Mouse (Mus musculus) left cerebral cortex, postnatal 25 days (tissue): Measurements from ENCODE around the gene Acvr1. TPM values are rescaled to one million over a fixed set of nuclear protein-coding genes. Genes with fewer than 3 reads are reported as not detected.

ENCODE experiments used
- DNase-seq, 2 experiments: peaks; one replicate each; pipeline ENCODE4 v3.0.0; 2022; ENCODE audit warnings: low spot score in 2 of 2, mixed read lengths in 1 of 2
- intact Hi-C: fragments of 180-260 bp; cut with DNase I; formaldehyde crosslinking; loops from one replicate; pipeline ENCODE4 v1.15.1; 2025
- total RNA-seq, 2 experiments: library from RNA; stranded (reverse); gene quantifications; 2 replicates each; pipeline ENCODE4 v1.2.3; 2021

Gene Acvr1
- total RNA-seq, 2 experiments from 2014 or later = 32.4 to 34.1 TPM

DNA sequence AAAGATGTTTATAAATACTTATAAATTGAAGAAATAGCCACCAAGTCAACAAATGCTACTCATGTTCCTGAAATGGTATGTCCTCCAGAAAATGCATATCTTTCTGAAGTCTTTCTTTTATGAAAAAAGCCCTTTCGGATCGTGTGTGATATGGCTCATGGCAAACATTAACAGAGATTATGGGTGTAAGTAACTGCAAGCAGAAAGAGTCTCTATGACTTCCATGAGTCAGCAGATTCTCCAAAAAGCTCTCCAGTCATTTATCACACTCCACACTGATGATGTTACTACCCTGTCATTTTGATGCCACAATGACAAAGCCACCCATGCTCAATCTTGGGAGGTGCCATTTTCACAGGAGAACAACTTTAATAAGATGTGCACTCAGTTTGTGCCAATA is 132.5 kb downstream of the Acvr1 start:
- DNase-seq = peak in 1 of 2 experiments; percentile 27
- intact Hi-C loops = loop anchor here (5.0 to 10.0 kb wide), 3 partner anchors 77 to 192 kb away; partner anchors contain the start of gene Acvr1c

DNA sequence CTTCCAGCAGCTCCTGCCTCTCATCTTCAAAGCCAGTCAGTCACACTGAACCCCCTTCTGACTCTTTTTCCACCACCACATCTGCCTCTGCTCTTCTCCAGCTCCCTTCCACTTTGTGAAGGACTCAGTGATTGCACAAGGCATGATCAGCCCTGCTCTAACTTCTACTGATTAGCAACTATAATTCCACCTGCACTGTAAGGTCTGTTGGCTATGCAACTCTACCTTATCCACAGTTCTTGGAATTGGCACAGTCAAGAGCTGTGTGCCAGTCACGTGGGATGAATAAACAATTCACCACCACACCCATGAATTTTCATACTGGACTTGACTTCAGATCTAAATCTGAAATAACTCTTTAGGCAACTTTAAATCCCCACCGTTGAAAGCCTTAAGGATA is 133.6 kb downstream of the Acvr1 start:
- no peak for DNase-seq

DNA sequence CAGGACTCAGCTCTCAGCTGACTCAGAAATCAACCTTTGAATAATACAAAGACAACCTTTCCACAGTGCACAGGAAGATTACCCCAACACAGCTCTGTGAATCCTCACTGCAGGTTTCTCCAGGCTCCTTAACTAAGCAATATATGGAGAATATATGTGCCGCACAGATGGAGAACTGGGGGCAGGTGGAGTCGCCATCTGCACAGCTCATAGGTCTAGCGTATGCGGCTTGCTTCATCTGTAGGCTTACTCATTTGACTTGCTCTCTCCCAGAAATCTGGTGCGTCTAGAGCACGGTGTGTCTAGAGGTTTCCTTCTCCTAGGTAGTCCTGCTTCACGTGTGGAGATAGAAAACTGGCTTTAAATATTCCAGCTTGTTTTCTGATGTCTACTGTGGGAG is 134.7 kb downstream of the Acvr1 start:
- intact Hi-C loops = loop anchor here (5.0 to 10.0 kb wide), 3 partner anchors 75 to 190 kb away; partner anchors contain the start of gene Acvr1c

More for the DNA sequence above, 133.6 kb downstream of the Acvr1 start:
- intact Hi-C loops = loop anchor here (5.0 to 10.0 kb wide), 3 partner anchors 76 to 191 kb away; partner anchors contain the start of gene Acvr1c

DNA sequence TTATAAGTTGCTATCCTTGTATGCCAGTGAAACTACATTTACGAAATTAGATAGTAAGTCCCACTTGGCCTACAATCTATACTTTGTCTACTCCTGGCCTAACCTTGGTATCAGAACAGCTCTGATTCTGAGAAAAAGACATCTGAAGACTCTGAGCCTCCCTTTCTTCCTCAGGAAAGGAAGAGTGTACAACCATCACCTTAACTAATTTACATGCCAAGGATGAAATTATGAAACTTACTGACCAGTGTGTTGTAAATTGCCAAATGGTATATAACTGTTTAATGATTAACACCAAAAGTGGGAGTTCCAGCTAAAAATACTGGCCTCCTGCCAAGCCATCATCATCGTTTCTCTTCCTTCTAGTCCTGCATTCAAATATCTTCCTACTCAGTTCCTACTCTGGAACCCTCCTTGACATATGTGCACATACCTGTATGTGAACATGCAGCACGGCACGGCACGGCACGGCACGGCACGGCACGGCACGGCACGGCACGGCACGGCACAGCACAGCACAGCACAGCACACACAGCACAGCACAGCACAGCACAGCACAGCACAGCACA is 141.4 kb downstream of the Acvr1 start:
- intact Hi-C loops = no loop called here
- DNase-seq = no peak

More for the DNA sequence above, 134.7 kb downstream of the Acvr1 start:
- peak; percentile 63 to 96 for DNase-seq

DNA sequence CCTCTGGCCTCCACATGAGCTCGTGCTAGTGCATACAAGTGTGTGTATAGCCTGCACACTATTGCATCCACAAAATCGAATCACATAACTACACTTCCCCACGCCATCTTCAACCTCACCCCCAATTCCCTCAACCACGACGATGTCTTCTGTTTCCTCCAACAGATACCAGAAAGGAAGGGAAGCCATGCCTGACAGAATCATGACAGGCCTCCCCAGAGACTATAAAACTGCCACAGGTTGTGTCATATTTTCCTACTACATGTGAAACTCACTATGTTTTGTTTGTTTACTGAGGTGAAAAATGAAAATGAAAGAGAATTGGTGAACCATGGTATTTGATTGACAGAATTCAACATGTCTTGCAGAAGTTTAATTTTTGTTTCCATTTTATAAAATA is 143.6 kb downstream of the Acvr1 start:
- no peak for DNase-seq
- intact Hi-C loops = no loop called here

DNA sequence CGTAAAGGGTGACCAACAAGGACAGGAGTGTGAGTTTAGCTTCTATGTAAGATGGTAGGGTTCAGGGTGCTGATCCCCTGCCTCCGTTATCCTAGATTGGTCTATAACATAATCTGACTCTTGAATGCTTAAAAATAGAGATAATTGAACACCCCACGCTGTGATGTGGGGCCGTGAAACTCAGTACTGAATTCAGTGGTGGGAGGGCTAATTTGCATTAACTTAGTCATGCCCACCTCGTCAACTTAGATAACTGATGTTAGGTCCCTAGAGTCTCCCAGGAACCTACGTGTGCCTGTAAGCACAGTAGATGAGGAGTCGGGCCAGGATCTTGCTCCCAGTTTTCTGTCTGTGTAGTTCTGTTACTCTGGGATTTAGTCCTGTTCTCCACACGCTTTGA is 147.4 kb downstream of the Acvr1 start:
- DNase-seq = peak in 1 of 2 experiments; percentile 15
- intact Hi-C loops = loop anchor here (5.0 kb wide), 1 partner anchor 62 kb away; the partner anchor contains the start of gene Acvr1c

DNA sequence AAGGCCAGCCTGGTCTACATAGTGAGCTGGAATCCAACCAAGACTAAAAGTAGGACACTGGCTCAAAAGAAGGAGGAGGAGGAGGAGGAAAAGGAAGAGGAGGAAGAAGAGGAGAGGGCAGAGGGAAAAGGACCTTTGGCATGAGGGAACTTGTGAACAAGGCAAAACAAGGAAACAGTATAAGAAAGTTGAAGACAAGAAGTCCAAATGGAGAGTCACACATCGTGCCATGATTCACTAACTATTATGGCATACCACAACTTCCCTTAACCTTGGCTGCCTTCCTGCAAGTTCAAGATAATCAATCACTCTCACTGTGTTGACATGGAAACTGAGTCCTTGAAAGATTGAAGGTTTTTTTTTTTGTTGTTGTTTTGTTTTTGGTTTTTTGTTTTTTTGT is 148.8 kb downstream of the Acvr1 start:
- intact Hi-C loops = loop anchor here (5.0 kb wide), 1 partner anchor 61 kb away; the partner anchor contains the start of gene Acvr1c
- no peak for DNase-seq

DNA sequence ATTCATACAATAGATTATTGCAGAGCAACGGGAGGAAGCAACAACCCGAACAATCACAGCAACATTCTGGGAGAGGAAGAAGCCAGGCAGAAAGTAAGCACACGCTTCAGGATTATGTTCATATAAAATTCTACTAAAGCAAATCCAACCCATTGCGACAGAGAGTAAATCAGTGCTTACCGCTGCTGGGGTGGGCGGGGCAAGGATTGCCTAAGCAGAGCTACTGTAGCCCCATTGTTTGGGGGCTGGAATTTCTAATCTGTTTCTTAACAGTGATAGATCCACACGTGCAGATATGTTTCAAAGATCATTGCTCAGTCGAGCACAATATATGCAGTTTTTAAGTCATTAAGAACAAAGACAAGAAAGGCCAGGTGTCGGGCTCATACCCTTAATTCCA is 149.3 kb downstream of the Acvr1 start:
- intact Hi-C loops = loop anchor here (5.0 kb wide), 1 partner anchor 60 kb away; the partner anchor contains the start of gene Acvr1c
- no peak for DNase-seq

DNA sequence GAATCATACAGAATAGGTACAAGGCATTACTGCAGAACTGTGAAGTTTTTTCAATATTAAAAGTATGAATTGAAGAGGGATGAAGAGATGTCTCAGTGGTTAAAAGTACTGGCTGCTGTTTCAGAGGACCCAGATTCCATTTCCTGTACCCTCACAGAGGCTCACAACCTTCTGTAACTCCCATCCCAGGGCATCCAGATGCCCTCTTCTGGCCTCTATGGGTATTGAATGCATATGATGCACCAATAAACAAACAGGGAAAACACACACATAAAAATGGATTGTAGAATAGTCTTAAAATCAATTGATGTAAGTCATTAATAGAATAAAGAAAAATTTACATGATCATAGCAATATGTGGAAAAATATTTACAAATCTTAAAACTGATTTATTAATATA is 151.9 kb downstream of the Acvr1 start:
- intact Hi-C loops = loop anchor here (5.0 kb wide), 1 partner anchor 58 kb away; the partner anchor contains the start of gene Acvr1c
- no peak for DNase-seq

DNA sequence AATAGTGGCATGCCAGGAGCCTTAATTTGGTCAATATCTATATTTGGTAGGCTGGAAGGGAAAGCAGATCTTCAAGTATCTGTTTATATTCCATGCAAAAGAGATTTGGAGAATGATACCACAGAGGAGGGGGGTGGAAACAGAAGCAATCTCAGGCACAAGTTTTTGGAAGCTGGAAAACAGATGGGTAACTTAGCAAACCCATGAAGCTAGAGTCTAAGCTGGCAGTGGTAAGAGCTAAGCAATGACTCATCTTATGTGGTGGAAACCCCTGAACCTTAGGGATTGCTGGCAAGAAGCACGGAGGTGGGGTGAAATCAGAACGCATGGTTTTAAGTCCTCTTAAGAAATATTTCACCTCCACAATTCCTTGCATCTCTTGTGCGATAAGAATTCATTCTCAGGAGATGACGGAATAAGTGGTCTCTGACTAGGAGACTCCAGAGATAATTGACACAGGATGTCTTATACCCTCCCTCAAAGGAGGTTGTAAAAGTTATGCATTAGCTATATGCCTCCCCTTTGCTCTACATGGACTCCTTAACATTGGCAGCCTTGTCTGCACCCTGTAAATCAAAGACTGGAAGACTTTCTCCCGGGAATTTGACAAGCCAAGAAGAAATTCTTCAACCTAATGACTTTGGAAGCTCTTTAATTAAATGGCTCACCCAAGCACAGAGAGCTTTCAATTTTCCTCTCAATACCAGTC is 157.9 kb downstream of the Acvr1 start:
- DNase-seq = peak in 1 of 2 experiments; percentile 70
- intact Hi-C loops = no loop called here

DNA sequence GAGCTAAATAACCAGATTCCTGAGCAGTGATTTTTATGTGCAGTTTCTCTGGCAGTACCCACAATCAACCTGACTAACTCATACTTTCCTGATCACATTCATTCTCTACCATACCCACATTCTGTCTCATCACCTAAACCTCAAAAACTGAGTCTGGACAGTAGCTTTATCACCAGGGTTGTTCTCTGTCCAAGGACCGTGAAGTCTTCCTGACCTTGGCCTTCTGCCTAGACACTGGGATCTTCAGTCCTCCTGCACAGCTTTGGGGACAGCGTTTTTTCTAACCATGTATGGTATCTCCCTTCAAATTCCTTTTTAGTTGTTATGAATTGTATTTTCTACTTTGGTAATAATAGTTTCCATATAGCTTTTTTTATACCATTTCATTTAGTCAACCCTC is 163.5 kb downstream of the Acvr1 start:
- no peak for DNase-seq
- intact Hi-C loops = no loop called here

DNA sequence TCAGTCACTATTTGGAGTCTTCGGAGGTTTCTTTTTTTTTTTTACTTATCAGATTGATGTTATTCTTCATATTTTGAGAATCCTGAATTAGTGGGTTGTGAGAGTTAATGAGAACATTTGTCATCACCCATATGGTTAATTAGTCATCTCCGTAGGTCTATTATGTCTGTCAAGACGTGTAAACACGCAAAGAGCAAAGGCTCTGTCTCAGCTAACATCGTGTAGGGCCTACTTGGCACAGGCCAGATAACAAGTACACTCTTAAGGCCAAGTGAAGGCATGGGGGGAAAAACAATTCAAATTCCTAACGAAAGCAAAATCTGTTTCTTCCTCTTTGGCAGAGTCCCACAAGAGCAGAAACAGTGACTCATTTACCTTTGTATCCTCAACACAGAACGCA is 178.4 kb downstream of the Acvr1 start:
- intact Hi-C loops = no loop called here
- peak in 1 of 2 experiments; percentile 6 for DNase-seq

DNA sequence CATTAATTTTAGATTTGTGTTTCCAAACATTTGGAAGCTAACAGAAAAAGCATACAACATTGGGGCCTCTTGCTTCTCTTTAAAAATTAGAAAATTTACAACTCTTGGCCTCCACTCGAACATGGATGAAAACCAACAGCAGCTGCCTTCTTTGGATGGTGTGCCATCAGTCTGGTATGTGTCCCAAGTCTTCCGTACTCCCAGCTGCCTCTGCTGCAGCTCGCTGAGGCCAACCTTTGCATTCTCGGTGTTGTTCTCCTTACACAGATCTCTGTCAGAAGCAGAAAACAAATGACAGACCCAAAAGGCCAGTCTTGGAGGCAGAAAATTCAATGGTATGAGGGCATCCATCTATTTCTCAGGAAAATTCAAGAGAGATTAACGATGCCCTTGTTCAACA is 186.9 kb downstream of the Acvr1 start:
- intact Hi-C loops = no loop called here
- DNase-seq = no peak

DNA sequence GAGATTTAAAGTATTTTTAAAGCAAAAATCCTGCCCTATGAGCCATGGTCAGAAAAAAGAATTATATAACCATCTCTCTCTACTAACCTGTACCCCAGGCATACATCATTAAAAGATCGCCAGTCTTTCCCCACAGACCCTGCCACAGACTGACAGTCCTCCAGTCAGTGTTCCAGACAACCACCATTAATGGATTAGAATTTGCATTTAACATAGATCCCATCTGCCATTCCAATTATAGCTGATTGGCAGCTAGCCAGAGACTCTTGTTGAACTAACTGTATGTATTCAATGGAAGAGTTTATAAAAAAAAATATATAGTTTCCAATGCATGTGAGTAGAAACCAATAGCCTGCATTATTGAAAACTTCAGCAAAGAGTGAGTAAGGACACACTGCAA is 187.5 kb downstream of the Acvr1 start:
- no peak for DNase-seq
- intact Hi-C loops = no loop called here

DNA sequence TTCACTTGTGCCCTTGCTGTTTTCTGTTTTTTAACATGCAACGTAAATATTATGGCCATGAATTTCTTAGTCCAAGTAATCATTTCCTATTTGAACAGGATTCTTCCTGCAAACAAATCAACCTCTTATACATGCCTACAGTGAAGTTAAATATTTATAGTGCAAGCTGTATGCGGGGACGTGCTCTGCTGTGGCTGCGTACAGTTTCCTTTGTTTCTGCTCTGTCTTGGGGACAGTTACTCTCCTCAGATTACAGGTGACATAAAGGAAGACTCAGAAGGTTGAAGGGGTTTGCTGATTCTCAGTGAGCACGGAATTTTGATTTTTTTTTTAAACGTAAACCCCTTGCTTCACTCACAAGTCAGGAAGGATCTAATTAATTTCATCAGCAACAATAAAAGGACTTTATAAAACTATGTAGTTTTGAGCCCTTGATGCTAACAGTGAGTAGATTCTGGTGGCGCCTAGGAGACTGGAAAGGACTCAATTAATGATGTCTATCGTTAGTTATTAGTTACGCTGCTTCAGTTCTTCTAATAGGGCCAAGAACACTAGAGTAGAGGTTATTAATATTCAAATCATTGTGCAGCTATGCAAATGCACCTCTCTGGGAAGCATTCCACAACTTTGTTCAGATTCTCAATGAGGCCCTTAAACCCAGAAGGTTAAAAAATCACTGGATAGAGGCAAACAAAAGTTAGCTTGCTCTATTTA is 189.4 kb downstream of the Acvr1 start:
- no peak for DNase-seq
- intact Hi-C loops = no loop called here

DNA sequence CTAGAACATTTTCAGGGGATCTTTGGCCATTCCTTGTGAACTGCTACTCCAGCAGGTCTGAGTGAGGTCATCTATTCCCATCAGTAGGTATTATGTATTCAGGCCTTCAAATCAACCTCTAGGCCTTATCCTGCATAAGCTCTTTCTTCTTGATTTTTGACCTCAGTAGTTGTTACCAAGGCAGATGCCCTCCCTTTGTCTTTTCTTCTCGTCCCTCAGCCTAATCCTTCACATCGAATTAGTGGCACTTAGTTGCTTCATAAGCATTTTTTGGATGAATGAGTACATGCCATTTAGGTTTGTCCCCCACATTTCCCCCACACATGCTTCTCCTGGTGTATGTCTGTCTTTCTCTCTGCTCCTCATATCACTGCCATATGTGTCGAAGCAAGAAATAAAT is 200.8 kb downstream of the Acvr1 start:
- no peak for DNase-seq
- intact Hi-C loops = no loop called here

DNA sequence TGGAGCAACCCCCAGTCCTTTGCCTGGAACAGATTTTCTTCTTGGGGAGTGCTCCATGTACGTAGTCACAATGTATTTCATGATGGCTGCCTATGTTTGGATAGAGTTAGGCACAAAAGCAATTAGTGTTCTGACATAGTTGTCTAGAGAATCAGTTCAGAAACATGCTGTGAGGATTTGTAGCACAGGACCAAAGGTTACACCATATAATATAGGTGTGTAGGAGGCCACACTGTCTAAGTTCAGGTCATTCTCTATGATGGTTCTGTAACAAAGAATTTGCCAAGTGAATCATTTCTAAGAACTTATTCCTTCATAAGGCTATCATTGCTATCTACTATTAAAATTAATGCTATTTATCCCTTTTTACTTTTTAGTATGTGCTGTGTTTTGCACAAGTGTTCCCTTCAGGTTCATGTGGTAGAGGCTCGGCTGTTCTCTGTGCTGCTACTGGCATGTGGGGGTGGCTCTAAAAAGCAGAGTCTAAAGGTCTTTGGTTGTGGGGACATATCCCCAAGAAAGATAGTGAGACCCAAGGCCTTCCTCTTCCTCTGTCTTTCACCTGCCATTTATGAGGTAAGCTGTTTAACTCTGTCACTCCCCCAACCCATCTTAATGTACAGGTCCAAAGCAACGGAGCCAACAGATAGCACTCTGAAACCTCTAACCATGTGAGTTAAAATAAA is 205.5 kb downstream of the Acvr1 start:
- intact Hi-C loops = no loop called here

DNA sequence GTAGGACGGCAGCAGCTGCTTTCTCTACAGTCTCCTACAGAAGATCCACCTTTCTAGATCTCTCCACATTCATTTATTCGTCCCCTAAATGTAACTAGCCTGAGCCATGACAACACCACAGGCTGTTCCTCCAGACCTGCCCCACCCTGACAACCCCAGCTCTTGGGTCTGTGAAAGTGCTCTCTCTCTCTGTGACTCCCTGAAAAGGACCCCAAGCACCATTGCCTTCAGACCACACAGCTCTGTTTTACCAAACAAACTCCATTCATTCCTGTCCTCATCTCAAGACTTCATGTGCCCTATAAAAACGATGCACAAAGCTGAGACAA is 208.9 kb downstream of the Acvr1 start:
- peak in 1 of 2 experiments; percentile 30 for DNase-seq
- intact Hi-C loops = loop anchor here (5.0 kb wide), 3 partner anchors 59 to 209 kb away; partner anchors contain the start of genes Acvr1 and Upp2

More for the DNA sequence above, 205.5 kb downstream of the Acvr1 start:
- no peak for DNase-seq

DNA sequence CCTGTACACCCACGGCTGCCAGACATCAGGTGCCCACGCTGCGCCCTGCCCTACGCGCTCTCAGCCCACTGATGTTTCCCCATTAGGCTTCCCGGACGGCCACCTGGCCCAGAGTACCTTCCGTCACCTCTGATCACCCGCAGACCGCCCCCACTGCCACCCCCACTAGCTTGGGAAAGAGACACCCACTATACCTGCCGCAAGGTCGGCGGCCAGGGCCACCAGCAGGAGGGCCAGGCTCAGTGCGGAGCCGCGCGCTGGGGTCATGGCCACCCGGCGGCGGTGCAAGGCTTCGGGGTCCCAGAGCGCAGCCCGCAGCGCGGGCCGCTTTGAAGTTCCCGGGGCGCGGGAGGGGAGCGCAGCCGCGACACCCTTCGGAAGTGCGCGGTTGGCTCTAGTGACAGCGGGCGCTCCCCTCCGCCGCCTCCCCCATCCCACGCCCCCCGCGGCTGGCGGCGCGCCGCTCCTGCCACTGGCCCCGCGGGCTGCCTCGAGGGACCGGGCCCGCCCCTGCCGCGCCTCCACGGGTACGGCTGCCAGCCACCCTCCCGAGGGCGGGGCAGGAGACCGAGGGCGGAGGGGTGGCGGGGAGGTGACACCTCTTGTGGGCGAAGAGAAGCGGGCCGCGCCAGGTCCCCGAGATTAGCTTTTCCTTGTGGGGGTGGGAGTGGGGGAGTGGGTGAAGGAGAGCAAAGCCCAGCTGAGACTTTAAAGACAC is 209.4 kb downstream of the Acvr1 start, which contains the start of gene Acvr1c:
TSS of gene Acvr1c (minus strand) at position 482 of the 718 bp plus-strand sequence.
- intact Hi-C loops = loop anchor here (5.0 kb wide), 3 partner anchors 60 to 210 kb away; partner anchors contain the start of genes Acvr1 and Upp2
- peak; percentile 32 to 60 for DNase-seq
